Mouse (Mus musculus) stomach, postnatal 0 days (tissue): Measurements from ENCODE around the gene Utf1. TPM values are rescaled to one million over a fixed set of nuclear protein-coding genes. Genes with fewer than 3 reads are reported as not detected.
A peak's percentile ranks its signal among the peaks of the same experiment; 100 is the strongest.

Source experiments
- ATAC-seq: fragments of 200-750 bp; cut with Nextera tagmentation; 2 replicates; pipeline ENCODE4 v1.8.0; 2017; ENCODE audit not compliant: low FRiP score, low TSS enrichment
- DNase-seq: peaks from one replicate; pipeline ENCODE4 v3.0.0-alpha.2; 2016; ENCODE audit warnings: low spot score
- H3K27ac ChIP-seq: fragments of 300-500 bp; sonication (generic); replicated peaks from 2 replicates; pipeline ENCODE4 v1.5.1; 2014; ENCODE audit warnings: mild to moderate bottlenecking, control low read depth
- H3K27me3 ChIP-seq: fragments of 300-500 bp; sonication (generic); 2 replicates; pipeline ENCODE4 v1.6.1; 2014; ENCODE audit warnings: low read length; ENCODE audit not compliant: control insufficient read depth, insufficient read depth
- H3K36me3 ChIP-seq: fragments of 300-500 bp; sonication (generic); 2 replicates; pipeline ENCODE4 v1.6.1; 2014; ENCODE audit warnings: low read length, mixed read lengths; ENCODE audit not compliant: control insufficient read depth, insufficient read depth
- H3K4me1 ChIP-seq: fragments of 300-500 bp; sonication (generic); replicated peaks from 2 replicates; pipeline ENCODE4 v1.6.1; 2014; ENCODE audit warnings: antibody characterized with exemption; ENCODE audit not compliant: control insufficient read depth, insufficient read depth
- H3K4me2 ChIP-seq: fragments of 300-500 bp; sonication (generic); replicated peaks from 2 replicates; pipeline ENCODE4 v1.6.1; 2014; ENCODE audit warnings: low read depth, mild to moderate bottlenecking, control low read depth, moderate library complexity
- H3K4me3 ChIP-seq: fragments of 300-500 bp; sonication (generic); 2 replicates; pipeline ENCODE4 v1.5.1; 2014; ENCODE audit warnings: low read depth, low read length, control low read depth
- H3K9ac ChIP-seq: fragments of 300-500 bp; sonication (generic); 2 replicates; pipeline ENCODE4 v1.6.1; 2014; ENCODE audit warnings: mild to moderate bottlenecking, low read length, control low read depth, mixed read lengths
- H3K9me3 ChIP-seq: fragments of 300-500 bp; sonication (generic); 2 replicates; pipeline ENCODE4 v1.6.1; 2016; ENCODE audit warnings: low read length; ENCODE audit not compliant: control insufficient read depth
- CTCF ChIP-seq: IDR thresholded peaks from 2 replicates; pipeline ENCODE4 v1.5.1; 2016; ENCODE audit warnings: antibody characterized with exemption, low read depth, mild to moderate bottlenecking, moderate library complexity
- EP300 ChIP-seq: optimal IDR thresholded peaks from 2 replicates; pipeline ENCODE3; 2016; ENCODE audit warnings: antibody characterized with exemption
- WGBS: fragments of 180-500 bp; shearing (Covaris S2); extraction: QIAGEN DNeasy Blood & Tissue Kit; methylation state at CpG from one replicate; pipeline ENCODE4 v1.1.7; 2014; 5-methylcytosine and 5-hydroxymethylcytosine counted together
- polyA plus RNA-seq: library from polyadenylated mRNA; unstranded; fragments of >200 nt; fragmentation: Nextera tagmentation; extraction: Ambion mirVana; gene quantifications from 2 replicates; pipeline ENCODE4 v1.2.1, GENCODE M21; 2015

Utf1 gene
- polyA plus RNA-seq, result 0.13 TPM in 1 of 2 replicates, not detected in the other

DNA sequence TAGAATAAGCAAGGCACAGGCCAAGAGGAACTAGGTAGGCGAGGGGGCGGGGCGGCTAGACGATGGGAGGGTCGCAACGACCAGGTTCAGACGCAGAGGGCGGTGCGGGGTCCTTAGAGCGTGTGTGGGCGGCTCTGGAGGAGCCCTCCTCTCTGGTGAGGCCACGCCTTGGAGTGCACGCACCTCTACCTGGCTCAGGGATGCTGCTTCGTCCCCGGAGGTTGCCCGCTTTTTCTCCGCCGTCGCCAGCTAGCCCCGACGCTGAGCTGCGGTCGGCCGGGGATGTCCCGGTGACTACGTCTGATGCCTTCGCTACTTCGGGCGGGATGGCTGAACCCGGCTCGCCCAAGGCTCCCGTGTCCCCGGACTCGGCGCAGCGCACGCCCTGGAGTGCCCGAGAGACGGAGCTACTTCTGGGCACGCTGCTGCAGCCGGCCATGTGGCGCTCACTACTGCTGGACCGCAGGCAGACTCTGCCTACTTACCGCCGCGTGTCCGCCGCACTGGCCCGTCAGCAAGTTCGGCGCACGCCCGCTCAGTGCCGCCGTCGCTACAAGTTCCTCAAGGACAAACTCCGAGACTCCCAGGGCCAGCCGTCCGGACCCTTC lies at the start of gene Utf1:
Gene Utf1, plus strand, starts transcription at position 116 of the 608 bp plus-strand sequence.
- peak; percentile 26 for DNase-seq
- H3K27ac ChIP-seq, result no peak within 1 kb of the TSS
- H3K9ac ChIP-seq, result peak within 1 kb of the TSS; percentile 27; the same call in 1 of the 2 replicates
- H3K4me1 ChIP-seq, result no peaks in the 10 kb centered on the region
- WGBS, result under 1% methylated on average over 58 of the region's 59 CpGs
- H3K4me2 ChIP-seq, result peak within 1 kb of the TSS; percentile 52
- no peaks in the 10 kb centered on the region for H3K36me3 ChIP-seq
- peak within 1 kb of the TSS; percentile 37 for H3K4me3 ChIP-seq
- H3K9me3 ChIP-seq, result no peaks in the 10 kb centered on the region
- H3K27me3 ChIP-seq, result peaks cover 6% of the 10 kb centered on the region
- TF ChIP-seq CTCF (no peak), EP300 (no peak)
- peak; percentile 65 for ATAC-seq

- no peaks in the 10 kb centered on the region for H3K36me3 ChIP-seq
- no peaks in the 10 kb centered on the region for H3K9me3 ChIP-seq
- 1% methylated on average over 49 of the region's 50 CpGs for WGBS
- 0 out of 2 replicates have a peak within 1 kb of the TSS, but pooled peaks have one; percentile 27 for H3K9ac ChIP-seq
- TF ChIP-seq EP300, result no peak
- no peak for TF ChIP-seq CTCF
- H3K4me2 ChIP-seq, result peak within 1 kb of the TSS; percentile 61
- no peaks in the 10 kb centered on the region for H3K4me1 ChIP-seq
- H3K27me3 ChIP-seq, result no peaks in the 10 kb centered on the region; the same call in 1 of the 2 replicates
- DNase-seq (peak; percentile 35), ATAC-seq (peak; percentile 38; the same call in 1 of the 2 replicates)
- H3K4me3 ChIP-seq, result peak within 1 kb of the TSS; percentile 38
- no peak within 1 kb of the TSS for H3K27ac ChIP-seq
Measured at GRCm38 (mm10) chr7:139894655-139895557, 48.7 kb upstream of the Utf1 start, which contains the start of gene Kndc1. Kndc1 (plus strand) TSS chr7:139894696.

DNA sequence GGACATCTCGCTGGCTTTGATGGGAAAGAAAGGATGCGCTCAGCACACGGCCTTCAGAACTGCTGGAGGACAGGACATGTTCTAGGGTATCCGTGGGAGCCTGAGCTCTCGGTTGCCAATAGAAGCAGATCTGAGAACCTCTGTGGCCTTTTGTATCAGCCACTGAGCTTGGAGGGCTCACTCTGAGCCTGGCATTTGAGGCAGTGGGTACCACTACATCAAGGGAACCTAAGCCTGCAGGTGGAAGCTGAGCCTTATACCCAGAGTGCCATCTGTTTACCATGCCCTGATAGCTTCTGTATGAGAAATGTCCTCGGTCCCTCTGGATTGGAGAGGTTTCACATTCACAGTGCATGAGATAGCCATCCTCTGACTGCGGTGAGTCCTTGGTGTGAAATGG lies 47.3 kb upstream of the Utf1 start:
- 84% methylated on average over 7 of the region's 7 CpGs for WGBS
- Histone ChIP-seq H3K27me3 (no peaks in the 10 kb centered on the region; the same call in 1 of the 2 replicates), H3K4me2 (no peak overlapping the region), H3K36me3 (no peaks in the 10 kb centered on the region), H3K9ac (no peak overlapping the region), H3K27ac (no peak overlapping the region), H3K4me1 (no peaks in the 10 kb centered on the region), H3K9me3 (no peaks in the 10 kb centered on the region), H3K4me3 (no peak overlapping the region)
- no peak for ATAC-seq
- no peak for DNase-seq
- TF ChIP-seq EP300 (no peak), CTCF (no peak)

DNA sequence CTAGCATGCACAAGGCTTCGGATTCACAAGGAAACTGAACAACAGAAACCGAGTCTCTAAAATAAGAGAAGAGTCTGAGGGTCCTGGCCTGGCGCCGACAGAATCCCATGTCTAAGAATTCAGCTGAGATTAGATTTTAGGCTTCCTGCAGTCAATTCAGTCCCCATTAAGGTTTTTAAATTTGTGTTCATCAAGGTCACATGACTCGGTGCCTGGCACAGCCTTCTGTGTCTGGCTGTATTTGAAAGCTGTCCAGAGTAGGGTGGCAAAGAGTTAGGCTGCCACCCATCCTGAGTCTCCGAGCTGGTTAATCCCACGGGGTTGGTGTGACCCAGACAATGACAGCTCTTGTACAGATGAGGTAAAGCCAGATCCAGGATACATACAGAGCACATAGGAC lies 46.8 kb upstream of the Utf1 start:
- H3K4me1 ChIP-seq, result no peaks in the 10 kb centered on the region
- H3K4me3 ChIP-seq, result no peak overlapping the region
- no peaks in the 10 kb centered on the region for H3K36me3 ChIP-seq
- TF ChIP-seq EP300 (no peak), CTCF (no peak)
- ATAC-seq (no peak), DNase-seq (no peak)
- H3K27me3 ChIP-seq, result no peaks in the 10 kb centered on the region; the same call in 1 of the 2 replicates
- H3K9ac ChIP-seq, result no peak overlapping the region
- no peak overlapping the region for H3K27ac ChIP-seq
- no peak overlapping the region for H3K4me2 ChIP-seq
- WGBS, result 76% methylated on average over 7 of the region's 7 CpGs
- no peaks in the 10 kb centered on the region for H3K9me3 ChIP-seq

DNA sequence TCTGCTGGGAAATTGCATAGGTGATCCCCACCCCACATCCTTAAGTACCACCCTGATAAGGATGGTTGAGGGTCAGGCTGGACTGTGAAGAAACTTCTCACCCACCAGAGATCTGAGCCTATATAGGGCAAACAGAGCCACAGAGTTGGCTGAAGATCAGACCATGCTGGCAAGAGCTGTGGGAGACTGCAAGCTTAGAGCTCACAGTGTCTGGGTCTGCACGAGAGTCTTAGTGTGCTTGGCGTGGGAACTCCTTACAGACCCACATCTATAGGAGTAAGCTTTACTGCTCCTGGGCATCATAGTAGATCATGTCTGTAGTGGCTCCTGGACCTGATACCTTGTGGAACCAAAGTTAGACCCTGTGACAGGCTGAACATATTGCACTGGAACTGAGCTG lies 45.0 kb upstream of the Utf1 start:
- H3K9me3 ChIP-seq, result no peaks in the 10 kb centered on the region
- H3K27ac ChIP-seq, result no peak overlapping the region
- WGBS, result 80% methylated on average over 2 of the region's 2 CpGs
- H3K36me3 ChIP-seq, result no peaks in the 10 kb centered on the region
- no peak for ATAC-seq
- H3K4me3 ChIP-seq, result no peak overlapping the region
- H3K4me2 ChIP-seq, result no peak overlapping the region
- TF ChIP-seq CTCF (no peak), EP300 (no peak)
- DNase-seq, result no peak
- H3K9ac ChIP-seq, result no peak overlapping the region
- H3K27me3 ChIP-seq, result no peaks in the 10 kb centered on the region; the same call in 1 of the 2 replicates
- no peaks in the 10 kb centered on the region for H3K4me1 ChIP-seq
